Mouse (Mus musculus) heart, embryonic 15.5 days (tissue): Measurements from ENCODE around the gene Rpl9. TPM values are rescaled to one million over a fixed set of nuclear protein-coding genes. Genes with fewer than 3 reads are reported as not detected.

Experiments
- ATAC-seq: fragments of 200-750 bp; cut with Nextera tagmentation; replicated peaks from 2 replicates; pipeline ENCODE4 v1.8.0; 2017; ENCODE audit warnings: low read depth, moderate TSS enrichment; ENCODE audit not compliant: insufficient number of reproducible peaks, insufficient read depth, low FRiP score
- H3K27ac ChIP-seq: fragments of 300-500 bp; sonication (generic); 2 replicates; pipeline ENCODE4 v1.5.1; 2015; ENCODE audit warnings: mild to moderate bottlenecking, inconsistent platforms
- H3K27me3 ChIP-seq: fragments of 300-500 bp; sonication (generic); 2 replicates; pipeline ENCODE4 v1.6.1; 2015; ENCODE audit warnings: inconsistent platforms
- H3K36me3 ChIP-seq: fragments of 300-500 bp; sonication (generic); 2 replicates; pipeline ENCODE4 v1.6.1; 2015; ENCODE audit warnings: mild to moderate bottlenecking, inconsistent platforms
- H3K4me1 ChIP-seq: fragments of 300-500 bp; sonication (generic); replicated peaks from 2 replicates; pipeline ENCODE4 v1.6.1; 2015; ENCODE audit warnings: inconsistent platforms
- H3K4me2 ChIP-seq: fragments of 300-500 bp; sonication (generic); 2 replicates; pipeline ENCODE4 v1.6.1; 2015; ENCODE audit warnings: inconsistent platforms, mild to moderate bottlenecking, moderate library complexity
- H3K4me3 ChIP-seq: fragments of 300-500 bp; sonication (generic); 2 replicates; pipeline ENCODE4 v1.5.1; 2015; ENCODE audit warnings: mild to moderate bottlenecking, inconsistent platforms
- H3K9ac ChIP-seq: fragments of 300-500 bp; sonication (generic); 2 replicates; pipeline ENCODE4 v1.6.1; 2015; ENCODE audit warnings: mild to moderate bottlenecking, inconsistent platforms
- H3K9me3 ChIP-seq: fragments of 300-500 bp; sonication (generic); replicated peaks from 2 replicates; pipeline ENCODE4 v1.6.1; 2016; ENCODE audit warnings: inconsistent platforms
- WGBS: fragments of 180-500 bp; shearing (Covaris S2); methylation state at CpG from one replicate; pipeline ENCODE4 v1.1.7; 2015; ENCODE audit warnings: mixed read lengths; 5-methylcytosine and 5-hydroxymethylcytosine counted together
- polyA plus RNA-seq: library from polyadenylated mRNA; unstranded; fragments of >200 nt; fragmentation: Nextera tagmentation; extraction: Ambion mirVana; gene quantifications from 2 replicates; pipeline ENCODE4 v1.2.1, GENCODE M21; 2015

The Rpl9 gene
- polyA plus RNA-seq, 1 experiment from 2014 or later, result 539 TPM

- WGBS, result 59% methylated on average over 11 of the region's 11 CpGs
Observed at GRCm38 (mm10) chr5:65367837-65368236, 23.4 kb downstream of the Rpl9 start.

GRCm38 (mm10) chr5:65357771-65358170, 33.5 kb downstream of the Rpl9 start:
- Histone ChIP-seq H3K9me3 (no peaks in the 10 kb centered on the region), H3K27ac (no peak overlapping the region), H3K4me3 (no peak overlapping the region), H3K4me1 (no peaks in the 10 kb centered on the region), H3K4me2 (no peak overlapping the region), H3K36me3 (no peaks in the 10 kb centered on the region), H3K27me3 (no peaks in the 10 kb centered on the region), H3K9ac (no peak overlapping the region)
- WGBS, result 76% methylated on average over 3 of the region's 3 CpGs
- ATAC-seq, result no peak

More at GRCm38 (mm10) chr5:65367837-65368236, 23.4 kb downstream of the Rpl9 start:
- Histone ChIP-seq H3K9ac (no peak overlapping the region), H3K4me1 (no peaks in the 10 kb centered on the region), H3K4me3 (no peak overlapping the region), H3K4me2 (no peak overlapping the region), H3K27me3 (no peaks in the 10 kb centered on the region), H3K27ac (no peak overlapping the region), H3K9me3 (no peaks in the 10 kb centered on the region), H3K36me3 (no peaks in the 10 kb centered on the region)
- ATAC-seq, result no peak

GRCm38 (mm10) chr5:65356851-65357250, 34.4 kb downstream of the Rpl9 start:
- Histone ChIP-seq H3K4me2 (no peak overlapping the region), H3K9me3 (no peaks in the 10 kb centered on the region), H3K9ac (no peak overlapping the region), H3K4me3 (no peak overlapping the region), H3K27me3 (no peaks in the 10 kb centered on the region), H3K36me3 (no peaks in the 10 kb centered on the region), H3K27ac (no peak overlapping the region), H3K4me1 (no peaks in the 10 kb centered on the region)
- ATAC-seq, result no peak
- WGBS, result 76% methylated on average over 6 of the region's 6 CpGs

GRCm38 (mm10) chr5:65354985-65355384, 36.3 kb downstream of the Rpl9 start:
- no peaks in the 10 kb centered on the region for H3K27me3 ChIP-seq
- no peak overlapping the region for H3K9ac ChIP-seq
- WGBS, result 69% methylated on average over 5 of the region's 5 CpGs
- no peak for ATAC-seq
- no peaks in the 10 kb centered on the region for H3K4me1 ChIP-seq
- no peak overlapping the region for H3K4me2 ChIP-seq
- no peaks in the 10 kb centered on the region for H3K36me3 ChIP-seq
- H3K4me3 ChIP-seq, result no peak overlapping the region
- no peak overlapping the region for H3K27ac ChIP-seq
- no peaks in the 10 kb centered on the region for H3K9me3 ChIP-seq

GRCm38 (mm10) chr5:65354097-65354496, 37.1 kb downstream of the Rpl9 start:
- H3K27ac ChIP-seq, result no peak overlapping the region
- no peaks in the 10 kb centered on the region for H3K27me3 ChIP-seq
- 70% methylated on average over 3 of the region's 3 CpGs for WGBS
- no peak for ATAC-seq
- H3K9me3 ChIP-seq, result no peaks in the 10 kb centered on the region
- no peak overlapping the region for H3K9ac ChIP-seq
- H3K36me3 ChIP-seq, result no peaks in the 10 kb centered on the region
- no peak overlapping the region for H3K4me3 ChIP-seq
- no peaks in the 10 kb centered on the region for H3K4me1 ChIP-seq
- no peak overlapping the region for H3K4me2 ChIP-seq

GRCm38 (mm10) chr5:65350508-65350907, 40.7 kb downstream of the Rpl9 start:
- WGBS, result 71% methylated on average over 10 of the region's 10 CpGs

GRCm38 (mm10) chr5:65348168-65348567, 43.1 kb downstream of the Rpl9 start, which contains the start of gene Klb:
Klb (plus strand) TSS chr5:65348314.
- Histone ChIP-seq H3K4me3 (peak within 1 kb of the TSS; percentile 29), H3K36me3 (no peaks in the 10 kb centered on the region), H3K9me3 (no peaks in the 10 kb centered on the region), H3K27ac (no peak within 1 kb of the TSS), H3K27me3 (no peaks in the 10 kb centered on the region), H3K4me1 (peaks cover 9% of the 10 kb centered on the region; the same call in 1 of the 2 replicates), H3K9ac (peak within 1 kb of the TSS; percentile 31; the same call in 1 of the 2 replicates), H3K4me2 (peak within 1 kb of the TSS; percentile 51)
- no peak for ATAC-seq
- 45% methylated on average over 15 of the region's 15 CpGs for WGBS

More at GRCm38 (mm10) chr5:65350508-65350907, 40.7 kb downstream of the Rpl9 start:
- no peak overlapping the region for H3K27ac ChIP-seq
- H3K4me1 ChIP-seq, result peaks cover 9% of the 10 kb centered on the region; the same call in 1 of the 2 replicates
- no peak overlapping the region for H3K9ac ChIP-seq
- no peak overlapping the region for H3K4me2 ChIP-seq
- no peak for ATAC-seq
- H3K9me3 ChIP-seq, result no peaks in the 10 kb centered on the region
- no peaks in the 10 kb centered on the region for H3K36me3 ChIP-seq
- no peak overlapping the region for H3K4me3 ChIP-seq
- H3K27me3 ChIP-seq, result no peaks in the 10 kb centered on the region

GRCm38 (mm10) chr5:65340167-65340566, 51.1 kb downstream of the Rpl9 start:
- no peak for ATAC-seq
- WGBS, result 51% methylated on average over 4 of the region's 4 CpGs

GRCm38 (mm10) chr5:65338394-65338793, 52.9 kb downstream of the Rpl9 start:
- Histone ChIP-seq H3K9me3 (no peaks in the 10 kb centered on the region), H3K36me3 (no peaks in the 10 kb centered on the region), H3K27ac (no peak overlapping the region), H3K4me1 (peaks cover 20% of the 10 kb centered on the region), H3K27me3 (no peaks in the 10 kb centered on the region), H3K4me3 (no peak overlapping the region), H3K9ac (no peak overlapping the region), H3K4me2 (no peak overlapping the region)
- no peak for ATAC-seq
- 82% methylated on average over 6 of the region's 6 CpGs for WGBS

More at GRCm38 (mm10) chr5:65340167-65340566, 51.1 kb downstream of the Rpl9 start:
- Histone ChIP-seq H3K27me3 (no peaks in the 10 kb centered on the region), H3K9me3 (no peaks in the 10 kb centered on the region), H3K4me3 (no peak overlapping the region), H3K4me2 (no peak overlapping the region), H3K4me1 (peaks cover 6% of the 10 kb centered on the region), H3K9ac (no peak overlapping the region), H3K27ac (no peak overlapping the region), H3K36me3 (no peaks in the 10 kb centered on the region)

Other genes starting within 250 kb of the Rpl9 start
- gene Wdr19, start 191.7 kb downstream of the Rpl9 start, polyA plus RNA-seq, result 5.0 and 5.8 TPM in 2 replicates
- gene Rfc1, start 55.8 kb downstream of the Rpl9 start, polyA plus RNA-seq, result 51.4 and 58.2 TPM in 2 replicates
- gene Klb, start 43.1 kb downstream of the Rpl9 start, polyA plus RNA-seq, result 0.06 TPM in 1 of 2 replicates, not detected in the other
- gene Lias, start 53 bp upstream of the Rpl9 start, polyA plus RNA-seq, result 54.4 and 55.3 TPM in 2 replicates
- gene Ugdh, start 44.5 kb upstream of the Rpl9 start, polyA plus RNA-seq, result 60.2 and 70.3 TPM in 2 replicates
- gene Gm43552, start 101.4 kb upstream of the Rpl9 start, polyA plus RNA-seq, result 0.92 and 1.1 TPM in 2 replicates
- 112 and 113 TPM in 2 replicates for gene Smim14, start 145.7 kb upstream of the Rpl9 start, polyA plus RNA-seq
- 121 and 129 TPM in 2 replicates for gene Ube2k, start 145.8 kb upstream of the Rpl9 start, polyA plus RNA-seq